Mouse (Mus musculus): ENCODE results near the gene Rln3.

DNA sequence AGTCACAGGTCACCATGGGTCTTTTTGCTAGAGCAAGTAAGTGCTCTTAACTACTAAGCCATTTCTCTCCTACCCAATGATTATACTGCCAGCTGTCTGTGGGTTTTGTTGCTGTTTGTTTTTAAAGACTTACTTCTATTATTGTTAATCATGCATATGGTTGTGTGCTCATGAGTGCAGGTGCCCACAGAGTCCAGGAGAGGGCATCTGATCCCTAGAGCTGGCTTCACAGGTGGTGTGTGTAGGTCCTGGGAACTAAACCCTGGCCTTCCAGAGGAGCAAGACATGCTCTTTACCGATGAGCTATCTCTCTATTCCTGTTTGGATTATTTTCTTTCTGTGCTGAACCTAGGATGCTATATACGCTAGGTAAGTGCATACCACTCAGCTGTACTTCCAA lies 14.4 kb upstream of the Rln3 start:
- TF ChIP-seq CTCF (IDR thresholded peaks at IDR 0.05; ENCODE audit: low read depth) (0 out of 2 replicates have a peak, but pooled peaks have one; percentile 31), EP300 (IDR thresholded peaks at IDR 0.05; ENCODE audit: low read depth) (no peak)
